Mouse (Mus musculus): Measurements from ENCODE around the gene Kcnn3. TPM values are rescaled to one million over a fixed set of nuclear protein-coding genes. Genes with fewer than 3 reads are reported as not detected.

Gene Kcnn3
- polyA plus RNA-seq, 1 experiment from 2014 or later: 9.9 TPM

DNA sequence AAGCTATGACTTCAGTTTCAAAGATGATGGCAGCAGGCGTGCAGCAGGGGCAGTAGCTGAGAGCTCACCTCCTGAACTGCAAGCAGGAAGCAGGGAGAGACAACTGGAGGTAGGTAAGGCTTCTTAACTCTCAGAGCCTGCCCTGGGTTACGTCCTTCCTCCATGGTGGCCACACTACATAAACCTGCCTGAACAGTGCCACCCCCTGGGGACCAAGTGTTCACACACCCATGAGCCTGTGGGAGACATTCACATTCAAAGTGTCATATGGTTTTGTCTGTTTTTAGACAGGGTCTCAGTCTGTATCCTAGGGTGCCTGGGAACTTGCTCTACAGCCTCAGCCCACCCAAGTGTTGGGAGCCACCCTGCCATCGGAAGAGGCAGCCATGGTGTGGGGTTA is 29.2 kb upstream of the Kcnn3 start:
- 93% methylated on average over 3 of the region's 3 CpGs for WGBS
- H3K4me3 ChIP-seq (ENCODE audit: low read depth, low read length): no peak overlapping the region
- ATAC-seq (ENCODE audit: low read depth): no peak
- no peak overlapping the region for H3K9ac ChIP-seq (replicated peaks; ENCODE audit: low read depth, low read length)
- H3K27ac ChIP-seq (ENCODE audit: low read depth, low read length): no peak overlapping the region
- no peak overlapping the region for H3K4me2 ChIP-seq (ENCODE audit: low read depth, low read length)
- no peaks in the 10 kb centered on the region for H3K27me3 ChIP-seq (ENCODE audit: control insufficient read depth, insufficient read depth, low read length)
- no peaks in the 10 kb centered on the region for H3K4me1 ChIP-seq (ENCODE audit: control insufficient read depth, insufficient read depth, low read length)
- no peaks in the 10 kb centered on the region for H3K9me3 ChIP-seq (ENCODE audit: control insufficient read depth, low read length)
- H3K36me3 ChIP-seq (ENCODE audit: control insufficient read depth, insufficient read depth, low read length): no peaks in the 10 kb centered on the region

DNA sequence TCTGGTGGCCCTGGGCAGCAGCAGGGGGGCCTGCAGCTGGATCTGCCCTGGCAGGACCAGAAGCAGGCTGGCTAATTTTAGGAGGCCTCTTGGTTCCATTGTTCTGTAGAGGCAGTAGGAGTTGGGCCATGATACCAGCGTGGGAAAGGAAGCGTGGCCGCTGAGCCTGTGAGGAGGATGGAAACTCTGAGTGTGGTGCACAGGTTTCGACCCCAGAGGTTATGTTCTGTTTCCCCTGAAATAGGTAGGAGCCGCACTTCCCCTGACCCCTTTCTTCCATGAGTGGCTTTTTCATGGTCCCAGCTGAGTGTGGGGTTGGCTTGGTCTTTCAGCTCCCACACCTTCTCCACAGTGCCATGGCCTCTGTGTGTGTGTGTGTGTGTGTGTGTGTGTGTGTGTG is 28.4 kb upstream of the Kcnn3 start:
- Histone ChIP-seq H3K4me1 (ENCODE audit: control insufficient read depth, insufficient read depth, low read length) (no peaks in the 10 kb centered on the region), H3K27me3 (ENCODE audit: control insufficient read depth, insufficient read depth, low read length) (no peaks in the 10 kb centered on the region), H3K27ac (ENCODE audit: low read depth, low read length) (no peak overlapping the region), H3K9ac (replicated peaks; ENCODE audit: low read depth, low read length) (no peak overlapping the region), H3K36me3 (ENCODE audit: control insufficient read depth, insufficient read depth, low read length) (no peaks in the 10 kb centered on the region), H3K9me3 (ENCODE audit: control insufficient read depth, low read length) (no peaks in the 10 kb centered on the region), H3K4me3 (ENCODE audit: low read depth, low read length) (no peak overlapping the region), H3K4me2 (ENCODE audit: low read depth, low read length) (no peak overlapping the region)
- 93% methylated on average over 5 of the region's 5 CpGs for WGBS
- no peak for ATAC-seq (ENCODE audit: low read depth)

DNA sequence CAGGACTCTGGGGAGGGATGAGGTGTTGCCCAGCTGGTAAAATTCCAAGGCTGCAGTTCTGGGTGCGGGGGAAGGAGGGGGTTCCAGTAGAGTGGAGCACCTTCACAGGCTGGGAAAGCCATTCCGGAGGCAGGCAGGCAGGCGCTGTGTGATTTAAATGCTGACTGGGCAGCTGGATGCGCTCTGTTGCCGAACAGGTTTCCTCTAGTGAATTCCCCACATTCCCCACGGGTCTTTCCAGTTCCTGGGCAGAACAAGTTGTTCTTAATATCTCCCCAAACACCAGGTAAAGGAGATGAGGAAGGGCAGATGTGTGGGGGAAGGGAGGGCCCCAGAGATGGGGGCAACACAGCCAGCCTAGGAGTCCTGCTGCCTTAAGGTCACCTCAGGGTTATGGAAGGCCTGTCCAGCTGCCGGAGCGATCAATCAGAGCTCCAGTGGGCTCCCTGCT is 27.2 kb upstream of the Kcnn3 start:
- Histone ChIP-seq H3K9ac (replicated peaks; ENCODE audit: low read depth, low read length) (no peak overlapping the region), H3K4me3 (ENCODE audit: low read depth, low read length) (no peak overlapping the region), H3K27ac (ENCODE audit: low read depth, low read length) (no peak overlapping the region), H3K36me3 (ENCODE audit: control insufficient read depth, insufficient read depth, low read length) (no peaks in the 10 kb centered on the region), H3K9me3 (ENCODE audit: control insufficient read depth, low read length) (no peaks in the 10 kb centered on the region), H3K4me2 (ENCODE audit: low read depth, low read length) (no peak overlapping the region), H3K27me3 (ENCODE audit: control insufficient read depth, insufficient read depth, low read length) (no peaks in the 10 kb centered on the region), H3K4me1 (ENCODE audit: control insufficient read depth, insufficient read depth, low read length) (no peaks in the 10 kb centered on the region)
- WGBS: 33% methylated on average over 8 of the region's 8 CpGs
- ATAC-seq (ENCODE audit: low read depth): no peak

DNA sequence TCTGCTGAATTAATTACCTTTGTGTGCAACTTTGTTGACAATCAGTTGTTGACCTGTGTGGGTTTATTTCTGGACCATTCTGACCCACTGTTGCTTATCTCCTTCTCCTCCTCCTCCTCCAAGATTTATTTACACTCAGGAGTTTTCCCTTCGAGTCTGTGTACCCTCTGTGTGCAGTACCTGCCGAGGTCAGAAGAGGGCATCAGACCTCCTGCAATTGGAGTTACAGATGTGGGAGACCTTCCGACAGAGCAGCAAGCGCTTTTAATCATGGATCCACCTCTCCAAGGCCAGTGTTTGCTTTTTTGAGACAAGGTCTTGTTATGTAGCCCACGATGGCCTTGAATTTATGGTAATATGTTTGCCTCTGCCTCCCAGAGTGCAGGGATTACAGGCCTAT is 25.3 kb upstream of the Kcnn3 start:
- no peak overlapping the region for H3K4me3 ChIP-seq (ENCODE audit: low read depth, low read length)
- 90% methylated on average over 5 of the region's 5 CpGs for WGBS

DNA sequence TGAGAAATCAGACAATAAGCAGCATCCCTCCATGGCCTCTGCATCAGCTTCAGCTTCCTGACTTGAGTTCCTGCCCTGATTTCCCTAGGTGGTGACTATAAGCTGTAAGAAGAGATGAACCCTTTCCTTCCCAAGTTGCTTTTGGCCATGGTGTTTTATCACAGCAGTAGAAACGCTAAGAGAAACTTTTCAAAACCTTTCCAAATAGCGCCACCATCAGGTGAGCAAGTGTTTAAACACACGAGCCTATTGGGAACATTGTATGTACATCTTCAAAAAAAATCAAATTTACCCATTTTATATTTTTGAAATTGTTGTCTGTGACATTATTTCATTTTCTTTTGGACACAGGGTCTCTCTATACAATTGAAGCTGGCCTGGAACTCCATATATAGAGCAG is 23.6 kb upstream of the Kcnn3 start:
- H3K4me1 ChIP-seq (ENCODE audit: control insufficient read depth, insufficient read depth, low read length): no peaks in the 10 kb centered on the region
- no peaks in the 10 kb centered on the region for H3K9me3 ChIP-seq (ENCODE audit: control insufficient read depth, low read length)
- 75% methylated on average over 3 of the region's 3 CpGs for WGBS
- H3K27ac ChIP-seq (ENCODE audit: low read depth, low read length): no peak overlapping the region
- ATAC-seq (ENCODE audit: low read depth): no peak
- H3K36me3 ChIP-seq (ENCODE audit: control insufficient read depth, insufficient read depth, low read length): no peaks in the 10 kb centered on the region
- H3K4me2 ChIP-seq (ENCODE audit: low read depth, low read length): no peak overlapping the region
- H3K27me3 ChIP-seq (ENCODE audit: control insufficient read depth, insufficient read depth, low read length): no peaks in the 10 kb centered on the region
- no peak overlapping the region for H3K9ac ChIP-seq (replicated peaks; ENCODE audit: low read depth, low read length)
- H3K4me3 ChIP-seq (ENCODE audit: low read depth, low read length): no peak overlapping the region

More for the DNA sequence above, 25.3 kb upstream of the Kcnn3 start:
- Histone ChIP-seq H3K27ac (ENCODE audit: low read depth, low read length) (no peak overlapping the region), H3K36me3 (ENCODE audit: control insufficient read depth, insufficient read depth, low read length) (no peaks in the 10 kb centered on the region), H3K4me1 (ENCODE audit: control insufficient read depth, insufficient read depth, low read length) (no peaks in the 10 kb centered on the region), H3K27me3 (ENCODE audit: control insufficient read depth, insufficient read depth, low read length) (no peaks in the 10 kb centered on the region), H3K9ac (replicated peaks; ENCODE audit: low read depth, low read length) (no peak overlapping the region), H3K9me3 (ENCODE audit: control insufficient read depth, low read length) (no peaks in the 10 kb centered on the region), H3K4me2 (ENCODE audit: low read depth, low read length) (no peak overlapping the region)
- no peak for ATAC-seq (ENCODE audit: low read depth)

DNA sequence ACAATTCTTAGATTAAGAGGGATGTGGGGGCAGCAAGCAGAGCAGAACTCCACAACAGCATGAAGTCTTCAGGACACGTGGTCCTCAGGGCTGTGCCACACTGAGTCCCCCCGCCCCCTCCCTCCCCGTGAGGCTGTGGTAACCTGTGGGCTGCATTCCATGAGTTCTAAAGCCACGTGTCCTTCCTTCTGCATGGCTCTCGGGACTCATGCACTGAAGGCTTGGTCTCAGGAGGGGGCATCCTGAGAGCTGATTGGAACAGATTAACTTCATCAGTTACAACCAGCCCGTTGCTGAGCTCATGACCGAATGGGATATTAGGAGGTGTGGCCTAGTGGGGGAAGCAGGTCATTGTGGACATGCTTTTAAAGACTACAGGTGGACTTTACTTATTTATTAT is 20.3 kb upstream of the Kcnn3 start:
- H3K9me3 ChIP-seq (ENCODE audit: control insufficient read depth, low read length): no peaks in the 10 kb centered on the region
- no peak for ATAC-seq (ENCODE audit: low read depth)
- H3K27me3 ChIP-seq (ENCODE audit: control insufficient read depth, insufficient read depth, low read length): no peaks in the 10 kb centered on the region
- H3K9ac ChIP-seq (replicated peaks; ENCODE audit: low read depth, low read length): no peak overlapping the region
- no peaks in the 10 kb centered on the region for H3K4me1 ChIP-seq (ENCODE audit: control insufficient read depth, insufficient read depth, low read length)
- H3K4me3 ChIP-seq (ENCODE audit: low read depth, low read length): no peak overlapping the region
- H3K4me2 ChIP-seq (ENCODE audit: low read depth, low read length): no peak overlapping the region
- no peak overlapping the region for H3K27ac ChIP-seq (ENCODE audit: low read depth, low read length)
- WGBS: 61% methylated on average over 7 of the region's 7 CpGs
- H3K36me3 ChIP-seq (ENCODE audit: control insufficient read depth, insufficient read depth, low read length): no peaks in the 10 kb centered on the region

DNA sequence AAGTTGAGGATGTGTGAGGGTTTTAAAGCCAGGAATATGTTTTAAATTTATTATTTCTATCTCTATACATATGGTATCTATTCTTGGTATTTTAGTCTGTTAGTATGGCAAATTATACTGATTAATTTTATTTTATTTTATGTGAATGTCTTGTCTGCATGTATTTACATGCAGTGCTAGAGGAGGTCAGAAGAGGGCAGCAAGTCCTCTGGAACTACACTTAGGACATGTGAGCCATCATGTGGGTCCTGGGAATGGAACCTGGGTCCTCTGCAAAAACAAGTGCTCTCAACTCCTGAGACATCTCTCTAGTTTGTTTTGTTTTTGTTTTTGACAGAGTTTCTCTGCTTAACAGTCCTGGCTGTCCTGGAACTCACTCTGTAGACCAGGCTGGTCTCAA is 18.5 kb upstream of the Kcnn3 start:
- H3K4me3 ChIP-seq (ENCODE audit: low read depth, low read length): no peak overlapping the region
- H3K36me3 ChIP-seq (ENCODE audit: control insufficient read depth, insufficient read depth, low read length): no peaks in the 10 kb centered on the region
- H3K27ac ChIP-seq (ENCODE audit: low read depth, low read length): no peak overlapping the region
- no peaks in the 10 kb centered on the region for H3K4me1 ChIP-seq (ENCODE audit: control insufficient read depth, insufficient read depth, low read length)
- no peaks in the 10 kb centered on the region for H3K9me3 ChIP-seq (ENCODE audit: control insufficient read depth, low read length)
- ATAC-seq (ENCODE audit: low read depth): no peak
- no peak overlapping the region for H3K4me2 ChIP-seq (ENCODE audit: low read depth, low read length)
- no peaks in the 10 kb centered on the region for H3K27me3 ChIP-seq (ENCODE audit: control insufficient read depth, insufficient read depth, low read length)
- no peak overlapping the region for H3K9ac ChIP-seq (replicated peaks; ENCODE audit: low read depth, low read length)

DNA sequence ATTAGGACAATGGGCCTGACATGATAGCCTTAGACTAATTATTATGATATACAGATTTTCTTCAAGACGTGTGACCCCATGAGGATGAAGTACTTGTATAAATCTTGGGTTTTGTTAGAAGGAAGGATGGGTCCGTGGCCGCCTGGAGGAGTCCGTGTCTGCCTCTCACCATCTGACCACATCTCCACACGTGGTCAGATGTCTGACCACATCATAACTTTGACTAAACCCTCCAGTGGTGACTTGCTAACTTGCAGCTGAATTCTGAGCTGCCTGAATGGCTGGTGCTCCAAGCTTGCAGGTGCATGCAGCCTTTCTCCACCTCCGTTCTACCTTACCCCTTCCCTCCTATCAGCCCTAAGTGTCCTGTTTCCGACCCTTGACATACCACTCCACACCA is 17.4 kb upstream of the Kcnn3 start:
- Histone ChIP-seq H3K9ac (replicated peaks; ENCODE audit: low read depth, low read length) (no peak overlapping the region), H3K4me2 (ENCODE audit: low read depth, low read length) (no peak overlapping the region), H3K9me3 (ENCODE audit: control insufficient read depth, low read length) (no peaks in the 10 kb centered on the region), H3K27me3 (ENCODE audit: control insufficient read depth, insufficient read depth, low read length) (no peaks in the 10 kb centered on the region), H3K36me3 (ENCODE audit: control insufficient read depth, insufficient read depth, low read length) (no peaks in the 10 kb centered on the region), H3K4me1 (ENCODE audit: control insufficient read depth, insufficient read depth, low read length) (no peaks in the 10 kb centered on the region), H3K4me3 (ENCODE audit: low read depth, low read length) (no peak overlapping the region), H3K27ac (ENCODE audit: low read depth, low read length) (no peak overlapping the region)
- 82% methylated on average over 7 of the region's 7 CpGs for WGBS
- ATAC-seq (ENCODE audit: low read depth): no peak

DNA sequence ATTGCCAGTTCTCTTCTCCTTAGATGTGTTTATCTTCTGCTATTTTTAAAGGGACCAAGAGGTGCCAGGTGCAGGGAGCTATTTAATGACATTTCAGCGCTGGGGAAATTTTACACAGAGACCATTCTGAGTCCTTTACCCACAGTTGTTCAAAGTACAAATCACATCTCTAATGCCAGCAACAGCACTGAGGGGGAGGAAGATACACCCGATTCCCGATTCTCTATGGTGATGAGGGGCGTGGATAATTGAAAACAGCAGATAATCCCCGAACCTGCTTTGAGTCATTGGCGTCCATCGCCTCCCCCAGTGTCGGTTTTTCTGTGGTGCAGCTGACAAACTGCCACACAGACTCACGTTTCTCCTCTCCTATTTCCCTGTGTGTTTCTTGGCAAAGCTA is 11.9 kb upstream of the Kcnn3 start:
- ATAC-seq (ENCODE audit: low read depth): no peak
- Histone ChIP-seq H3K4me3 (ENCODE audit: low read depth, low read length) (no peak overlapping the region), H3K9ac (replicated peaks; ENCODE audit: low read depth, low read length) (no peak overlapping the region), H3K9me3 (ENCODE audit: control insufficient read depth, low read length) (no peaks in the 10 kb centered on the region), H3K4me2 (ENCODE audit: low read depth, low read length) (no peak overlapping the region), H3K27me3 (ENCODE audit: control insufficient read depth, insufficient read depth, low read length) (no peaks in the 10 kb centered on the region), H3K4me1 (ENCODE audit: control insufficient read depth, insufficient read depth, low read length) (peaks cover 5% of the 10 kb centered on the region; the same call in 1 of the 2 replicates), H3K36me3 (ENCODE audit: control insufficient read depth, insufficient read depth, low read length) (no peaks in the 10 kb centered on the region), H3K27ac (ENCODE audit: low read depth, low read length) (no peak overlapping the region)
- 52% methylated on average over 9 of the region's 9 CpGs for WGBS

DNA sequence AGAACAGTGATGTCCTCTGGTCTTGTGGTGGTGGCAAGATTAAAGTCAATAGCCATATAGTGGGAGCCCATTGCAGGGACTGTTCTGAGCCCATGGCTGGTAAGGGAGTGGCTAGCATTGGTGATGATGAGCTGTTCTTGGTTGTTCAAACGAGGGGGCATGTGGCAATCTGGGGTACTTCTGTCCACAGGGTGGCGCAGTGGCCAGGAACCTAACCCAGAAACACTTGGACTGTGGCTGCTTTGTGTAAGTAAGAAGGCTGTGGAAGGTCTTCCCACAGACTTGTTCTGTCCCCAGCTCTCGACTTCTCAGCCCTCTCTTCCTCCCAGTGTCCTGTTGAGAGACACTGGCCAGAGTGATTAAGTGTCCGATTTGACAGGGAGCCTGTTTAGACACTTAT is 9.0 kb upstream of the Kcnn3 start:
- Histone ChIP-seq H3K27me3 (ENCODE audit: control insufficient read depth, insufficient read depth, low read length) (no peaks in the 10 kb centered on the region), H3K9ac (replicated peaks; ENCODE audit: low read depth, low read length) (no peak overlapping the region), H3K9me3 (ENCODE audit: control insufficient read depth, low read length) (no peaks in the 10 kb centered on the region), H3K4me1 (ENCODE audit: control insufficient read depth, insufficient read depth, low read length) (peaks cover 5% of the 10 kb centered on the region; the same call in 1 of the 2 replicates), H3K27ac (ENCODE audit: low read depth, low read length) (no peak overlapping the region), H3K4me3 (ENCODE audit: low read depth, low read length) (no peak overlapping the region), H3K4me2 (ENCODE audit: low read depth, low read length) (peak overlapping the region; percentile 19; the same call in 1 of the 2 replicates), H3K36me3 (ENCODE audit: control insufficient read depth, insufficient read depth, low read length) (no peaks in the 10 kb centered on the region)
- ATAC-seq (ENCODE audit: low read depth): peak; percentile 74
- WGBS: 23% methylated on average over 4 of the region's 4 CpGs

Data from neural tube, embryonic 14.5 days (tissue).